Mouse (Mus musculus) liver, embryonic 14.5 days (tissue): ENCODE measurements around the gene Tada3.

Experiments
- CTCF ChIP-seq: IDR thresholded peaks from 2 replicates; pipeline ENCODE4 v1.5.1; 2016; ENCODE audit warnings: antibody characterized with exemption, low read depth, control low read depth
- EP300 ChIP-seq: IDR thresholded peaks from 2 replicates; pipeline ENCODE4 v1.6.1; 2016; ENCODE audit warnings: antibody characterized with exemption, low read depth

DNA sequence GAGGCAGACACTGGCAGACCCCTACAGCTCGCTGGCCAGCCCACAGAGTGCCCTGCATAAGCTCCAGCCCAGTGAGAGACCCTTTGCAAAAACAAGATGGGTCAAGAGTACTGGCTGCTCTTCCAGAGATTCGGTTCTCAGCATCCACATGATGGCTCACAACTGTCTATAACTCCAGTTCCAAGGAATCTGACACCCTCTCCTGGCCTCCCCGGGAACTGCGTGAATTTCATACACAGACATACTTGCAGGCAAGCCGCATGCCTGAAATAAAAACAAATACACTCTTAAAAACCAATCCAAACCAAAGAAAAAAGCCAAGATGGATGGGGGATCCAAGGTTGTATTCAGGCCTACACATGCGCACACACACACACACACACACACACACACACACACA lies 17.8 kb upstream of the Tada3 start:
- TF ChIP-seq CTCF, result peak; percentile 19; the same call in 1 of the 2 replicates
- TF ChIP-seq EP300, result no peak
